Mouse (Mus musculus) adrenal gland, postnatal 4 days (tissue): ENCODE measurements around the gene Tnfsf9. TPM values are rescaled to one million over a fixed set of nuclear protein-coding genes. Genes with fewer than 3 reads are reported as not detected.

Experiments
- DNase-seq, 2 experiments: peaks; one replicate each; pipeline ENCODE4 v3.0.0; 2021 to 2022; ENCODE audit warnings: low spot score in 2 of 2, mixed read lengths in 2 of 2
- total RNA-seq, 2 experiments: library from RNA; stranded (reverse); gene quantifications; 2 replicates each; pipeline ENCODE4 v1.2.3; 2021

Gene Tnfsf9
- total RNA-seq, 2 experiments from 2014 or later, result 0.40 to 0.45 TPM

DNA sequence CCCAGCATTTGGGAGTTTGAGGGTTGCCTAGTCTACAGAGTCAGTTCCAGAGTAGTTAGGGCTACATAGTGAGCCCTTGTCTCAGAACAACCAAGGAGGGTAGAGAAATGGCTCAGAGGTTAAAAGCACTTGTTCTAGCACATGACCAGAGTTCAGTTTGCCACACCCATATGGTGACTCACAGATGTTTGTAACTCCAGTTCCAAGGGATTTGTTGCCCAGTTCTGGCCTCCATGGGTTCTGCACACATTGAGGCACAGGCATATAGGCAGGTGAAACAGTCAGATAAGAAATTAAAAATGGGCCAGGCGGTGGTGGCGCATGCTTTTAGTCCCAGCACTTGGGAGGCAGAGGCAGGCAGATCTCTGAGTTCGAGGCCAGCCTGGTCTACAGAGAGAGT is 10.9 kb upstream of the Tnfsf9 start:
- DNase-seq, result no peak

DNA sequence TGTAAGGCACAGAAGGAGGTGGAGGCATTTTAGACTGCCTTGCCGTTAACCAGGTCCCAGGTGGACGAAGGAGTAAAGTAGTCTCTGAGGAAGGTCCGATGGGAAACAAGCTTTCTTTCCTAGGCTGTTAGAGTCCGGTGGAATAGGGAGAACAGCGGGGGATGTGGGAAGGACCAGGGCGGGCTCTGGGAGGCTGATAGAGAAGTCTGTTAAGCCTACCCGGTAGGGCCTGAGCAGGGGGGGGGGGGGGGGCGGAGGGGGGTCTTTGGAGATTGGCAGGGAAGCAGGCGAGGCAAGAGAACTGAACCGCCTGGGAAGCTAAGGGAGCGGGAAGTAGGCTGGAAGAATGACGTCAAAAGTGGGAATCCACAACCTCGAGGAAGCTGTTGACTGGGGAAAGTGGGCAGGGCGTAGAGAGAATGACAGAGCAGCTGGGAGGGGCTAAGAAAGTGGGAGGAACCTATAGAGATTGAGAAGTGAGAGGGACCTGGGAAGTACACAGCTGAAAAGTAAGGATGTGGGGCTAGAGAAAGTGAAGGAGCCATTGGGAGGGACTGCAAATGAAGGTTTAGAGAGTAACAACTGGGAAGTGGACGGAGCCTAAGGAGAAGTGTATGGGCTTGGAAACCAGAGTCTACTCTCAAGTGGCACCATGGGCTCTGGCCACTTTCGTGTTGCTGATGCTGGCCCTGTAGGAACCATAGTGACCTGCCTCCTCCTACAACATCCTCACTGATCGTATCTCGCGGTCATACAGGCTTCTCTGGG is 9.1 kb upstream of the Tnfsf9 start:
- DNase-seq, result no peak

DNA sequence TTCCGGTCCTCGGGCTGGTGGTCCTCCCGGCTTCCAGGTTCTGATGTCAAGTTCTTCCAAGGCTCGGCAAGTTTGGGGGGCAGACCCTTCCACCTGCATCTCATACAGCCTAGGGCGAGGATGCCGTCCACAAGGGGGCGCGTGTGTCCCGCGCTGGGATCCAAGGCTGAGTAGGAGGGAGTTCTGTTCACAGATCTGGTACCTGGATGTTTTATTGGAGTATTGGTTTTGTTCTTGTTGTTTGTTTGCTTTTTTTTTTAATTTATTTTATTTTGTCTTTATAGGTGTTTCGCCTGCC is 8.6 kb upstream of the Tnfsf9 start:
- peak; percentile 58 to 69 for DNase-seq

DNA sequence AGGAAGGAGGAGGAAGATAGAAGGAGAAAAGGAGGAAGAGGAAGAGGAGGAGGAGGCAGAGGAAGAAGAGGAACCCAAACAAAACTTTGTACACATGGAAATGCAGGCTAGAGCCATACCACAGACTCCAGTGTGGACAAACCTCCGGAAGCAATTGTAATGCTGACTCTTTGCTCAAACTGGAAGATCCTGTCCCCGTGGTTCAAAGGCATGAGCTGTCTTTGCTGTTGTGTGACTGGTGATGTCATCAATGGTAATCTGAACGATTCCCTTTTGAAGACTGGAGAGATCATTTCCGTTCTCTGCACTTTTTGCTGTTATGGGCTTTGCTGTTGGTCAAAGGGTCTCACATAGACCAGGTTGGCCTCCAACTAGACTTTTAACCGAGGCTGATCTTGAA is 6.8 kb upstream of the Tnfsf9 start:
- no peak for DNase-seq

DNA sequence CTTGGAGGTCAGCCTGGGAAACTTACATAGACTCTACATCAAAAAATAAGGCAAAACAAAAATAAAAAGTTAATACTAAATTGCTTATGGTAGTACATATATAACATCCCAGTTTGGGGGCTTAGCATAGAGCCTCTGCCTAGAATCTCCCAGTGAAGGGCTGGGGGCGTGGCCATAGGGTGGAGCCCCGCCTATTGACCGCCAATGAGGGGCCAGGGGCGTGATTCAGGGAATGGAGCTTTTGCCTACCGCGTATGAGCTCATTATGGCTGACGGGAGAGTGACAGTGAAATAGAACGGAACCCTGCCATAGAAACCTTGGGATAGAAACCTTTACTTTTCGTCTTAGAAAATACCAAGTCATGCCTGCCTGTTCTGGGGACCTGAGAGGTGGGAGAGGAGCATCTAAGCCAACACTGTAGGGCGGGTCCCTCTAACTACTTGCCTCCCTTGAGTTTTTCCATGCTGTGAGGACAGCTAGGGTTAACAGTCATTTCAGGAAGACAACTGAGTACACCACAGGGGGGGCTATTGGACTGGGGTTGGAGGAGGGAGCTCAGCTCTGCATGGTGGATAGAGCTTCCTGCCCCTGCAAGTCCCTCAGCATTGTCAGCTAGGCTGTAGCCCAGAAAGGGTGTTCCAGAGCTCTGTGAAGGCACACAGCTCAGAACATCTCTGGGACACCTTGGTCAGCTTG is 5.3 kb upstream of the Tnfsf9 start:
- no peak for DNase-seq

DNA sequence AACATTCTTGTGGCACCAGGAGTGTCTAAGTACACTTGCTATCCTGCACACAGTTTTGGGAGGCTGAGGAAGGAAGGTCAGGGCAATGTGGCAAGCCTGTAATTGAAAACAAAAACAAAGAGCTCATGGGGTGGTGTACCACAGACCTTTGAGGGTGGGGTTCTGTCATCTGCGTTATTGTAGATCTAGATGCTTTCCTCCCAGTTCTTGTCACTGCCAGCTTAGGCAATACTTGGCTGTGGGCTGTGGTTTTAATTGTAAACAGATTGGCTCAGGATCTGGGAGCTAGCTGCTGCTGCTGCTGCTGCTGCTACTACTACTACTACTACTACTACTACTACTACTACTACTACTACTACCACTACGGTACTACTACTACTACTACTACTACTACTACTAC is 2.8 kb upstream of the Tnfsf9 start:
- DNase-seq, result no peak

DNA sequence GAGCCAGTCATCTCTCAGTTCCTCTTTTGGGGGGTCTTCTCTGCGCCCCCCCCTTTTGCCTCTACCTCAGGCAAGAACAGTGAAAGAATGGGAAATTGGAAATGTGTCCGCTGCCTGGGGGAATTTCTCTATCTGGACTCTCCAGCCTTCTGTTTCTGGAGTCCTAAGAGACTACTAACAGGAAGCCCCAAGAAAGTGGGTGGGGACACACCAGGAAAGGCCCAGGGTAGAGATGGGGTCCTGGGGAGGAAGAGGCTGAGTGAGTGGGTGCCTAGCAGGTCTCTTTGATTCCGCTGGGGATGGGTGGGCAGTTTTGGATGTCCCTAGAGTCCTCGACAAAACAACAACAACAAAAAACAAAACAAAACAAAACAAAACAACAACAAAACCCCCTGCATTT is 629 bp upstream of the Tnfsf9 start:
- no peak for DNase-seq

DNA sequence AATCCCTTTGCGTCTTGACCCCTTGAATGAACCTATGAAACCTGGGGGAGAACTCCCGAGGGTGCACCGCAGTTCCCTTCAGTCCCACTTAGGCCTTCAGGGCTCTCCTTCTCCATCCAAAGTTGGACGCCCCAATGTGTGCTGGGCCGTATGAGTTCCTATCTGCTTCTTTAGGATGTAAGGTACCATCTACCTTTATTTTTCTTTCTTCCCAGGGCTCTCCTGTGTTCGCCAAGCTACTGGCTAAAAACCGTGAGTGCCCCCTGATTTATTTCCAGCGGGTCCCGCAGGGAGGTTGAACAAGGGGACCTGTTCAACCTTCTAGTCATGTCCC is 877 bp downstream of the Tnfsf9 start:
- DNase-seq, result no peak

DNA sequence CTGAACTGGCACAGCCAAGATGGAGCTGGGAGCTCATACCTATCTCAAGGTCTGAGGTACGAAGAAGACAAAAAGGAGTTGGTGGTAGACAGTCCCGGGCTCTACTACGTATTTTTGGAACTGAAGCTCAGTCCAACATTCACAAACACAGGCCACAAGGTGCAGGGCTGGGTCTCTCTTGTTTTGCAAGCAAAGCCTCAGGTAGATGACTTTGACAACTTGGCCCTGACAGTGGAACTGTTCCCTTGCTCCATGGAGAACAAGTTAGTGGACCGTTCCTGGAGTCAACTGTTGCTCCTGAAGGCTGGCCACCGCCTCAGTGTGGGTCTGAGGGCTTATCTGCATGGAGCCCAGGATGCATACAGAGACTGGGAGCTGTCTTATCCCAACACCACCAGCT is 1.9 kb downstream of the Tnfsf9 start:
- DNase-seq, result no peak

DNA sequence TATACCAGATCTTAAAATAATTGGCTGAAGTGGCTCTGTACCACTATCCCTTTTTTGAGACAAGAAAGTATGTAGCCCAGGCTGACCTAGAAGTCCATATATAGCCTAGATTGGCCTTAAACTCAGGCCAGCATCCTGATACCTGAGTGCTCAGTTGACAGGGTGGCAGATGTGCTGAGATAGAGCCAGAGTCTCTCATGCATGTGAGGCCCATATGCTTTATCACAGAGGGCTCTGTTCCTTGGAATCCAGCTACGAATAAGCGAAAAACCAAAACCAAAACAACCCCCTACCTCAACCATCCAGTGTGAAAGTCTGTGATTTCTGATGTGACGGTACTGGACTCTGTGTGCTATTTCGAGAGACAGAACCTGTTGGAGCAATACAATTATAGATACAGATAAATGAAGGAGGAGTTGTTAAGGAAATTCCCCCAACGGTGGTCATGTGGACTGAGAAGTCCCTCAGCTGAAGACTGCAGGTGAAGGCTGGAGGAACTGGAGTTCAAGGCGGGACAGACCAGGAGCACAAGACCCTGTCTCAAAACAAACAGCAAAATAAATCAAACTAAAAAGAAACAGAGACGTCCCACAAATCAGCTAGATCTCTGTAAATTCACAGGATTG is 3.0 kb downstream of the Tnfsf9 start:
- no peak for DNase-seq

DNA sequence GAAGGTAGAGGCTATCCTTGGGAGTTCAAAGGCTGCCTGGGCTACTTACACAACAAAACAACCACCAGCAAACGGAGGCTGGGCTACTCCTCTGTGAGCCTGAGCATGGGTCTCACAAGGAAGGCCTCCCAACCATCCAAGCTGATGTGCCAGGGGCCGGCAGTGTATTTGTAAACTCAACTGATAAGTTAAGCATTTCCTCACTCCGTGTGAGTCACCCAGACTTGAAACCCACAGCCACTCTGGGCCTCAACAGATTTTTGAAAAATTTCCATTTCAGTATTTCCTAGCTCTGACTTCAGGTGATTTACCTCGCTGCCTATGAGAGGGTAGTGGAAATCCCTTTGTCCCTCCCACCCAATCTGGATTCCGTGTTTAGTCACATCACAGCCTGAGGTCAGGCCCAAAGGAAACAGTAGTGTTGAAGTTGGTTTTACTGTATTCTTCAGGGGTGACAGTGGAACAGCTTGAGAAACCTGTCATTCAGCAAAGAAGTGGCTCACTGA is 3.6 kb downstream of the Tnfsf9 start:
- no peak for DNase-seq

DNA sequence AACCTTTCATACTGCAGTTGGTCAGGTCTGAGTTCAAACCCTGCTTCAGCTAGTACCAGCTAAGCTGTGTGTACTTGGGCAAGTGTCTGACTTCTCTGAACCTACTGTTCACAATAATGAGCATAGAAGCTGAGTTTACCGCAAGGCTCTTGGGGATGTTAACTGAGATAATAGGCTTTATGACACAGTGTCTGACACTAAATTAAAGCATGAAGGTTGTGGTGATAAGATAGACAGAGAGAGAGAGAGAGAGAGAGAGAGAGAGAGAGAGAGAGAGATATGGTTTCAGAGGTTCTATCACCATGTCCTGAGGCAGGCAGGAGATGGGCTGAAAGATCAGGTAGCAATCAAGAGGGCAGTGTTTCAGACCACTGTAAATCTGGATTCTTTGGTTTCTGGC is 4.9 kb downstream of the Tnfsf9 start:
- DNase-seq, result no peak

DNA sequence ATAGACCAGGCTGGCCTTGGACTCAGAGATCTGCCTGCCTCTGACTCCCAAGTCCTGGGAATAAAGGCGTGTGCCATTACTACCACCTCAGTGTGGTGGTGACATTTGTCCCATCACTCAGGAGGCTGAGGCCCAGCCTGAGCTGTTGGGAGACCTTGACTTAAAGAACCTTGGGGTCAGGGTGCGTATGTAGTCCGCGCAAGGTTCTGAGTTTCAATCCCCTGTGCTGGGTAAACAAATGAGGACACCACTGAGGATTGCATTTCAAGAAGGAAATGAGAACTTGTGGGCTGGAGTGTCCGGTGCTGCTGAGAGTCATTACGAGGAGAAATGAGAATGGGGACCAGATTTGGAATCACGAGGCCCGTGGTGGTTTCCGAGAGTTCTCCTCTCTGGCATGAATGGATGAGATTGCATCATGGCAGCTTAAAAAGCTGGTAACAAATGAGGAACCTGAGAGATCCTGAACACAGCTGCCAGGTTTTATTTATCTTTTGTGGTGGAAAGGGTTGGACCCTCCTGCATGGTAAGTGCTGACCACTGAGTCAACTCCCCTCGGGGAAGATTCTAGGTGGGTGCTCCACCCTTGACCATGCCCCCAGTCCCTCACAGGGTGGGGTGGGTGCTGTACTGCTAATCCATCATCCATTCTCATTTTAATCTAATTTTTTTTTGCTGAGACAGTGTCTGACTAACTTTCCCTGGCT is 7.8 kb downstream of the Tnfsf9 start:
- DNase-seq, result no peak

DNA sequence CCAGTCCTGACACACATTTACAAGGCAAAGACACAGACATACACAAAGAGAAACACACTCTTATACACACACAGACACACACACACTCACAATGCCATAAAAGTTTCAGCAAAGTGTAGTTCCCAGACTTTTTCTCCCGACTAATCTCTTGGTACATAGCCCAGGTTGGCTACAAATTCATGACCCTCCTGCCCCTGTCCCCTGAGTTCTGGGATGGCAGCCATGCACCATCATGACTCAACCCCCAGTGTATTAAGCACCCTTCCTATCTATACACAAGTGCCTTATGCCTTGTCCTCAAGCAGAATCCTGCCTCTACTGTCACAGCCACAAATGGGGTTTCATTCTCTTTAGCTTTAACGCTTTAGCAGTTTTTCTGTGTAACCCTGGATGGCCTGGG is 11.7 kb downstream of the Tnfsf9 start:
- no peak for DNase-seq

DNA sequence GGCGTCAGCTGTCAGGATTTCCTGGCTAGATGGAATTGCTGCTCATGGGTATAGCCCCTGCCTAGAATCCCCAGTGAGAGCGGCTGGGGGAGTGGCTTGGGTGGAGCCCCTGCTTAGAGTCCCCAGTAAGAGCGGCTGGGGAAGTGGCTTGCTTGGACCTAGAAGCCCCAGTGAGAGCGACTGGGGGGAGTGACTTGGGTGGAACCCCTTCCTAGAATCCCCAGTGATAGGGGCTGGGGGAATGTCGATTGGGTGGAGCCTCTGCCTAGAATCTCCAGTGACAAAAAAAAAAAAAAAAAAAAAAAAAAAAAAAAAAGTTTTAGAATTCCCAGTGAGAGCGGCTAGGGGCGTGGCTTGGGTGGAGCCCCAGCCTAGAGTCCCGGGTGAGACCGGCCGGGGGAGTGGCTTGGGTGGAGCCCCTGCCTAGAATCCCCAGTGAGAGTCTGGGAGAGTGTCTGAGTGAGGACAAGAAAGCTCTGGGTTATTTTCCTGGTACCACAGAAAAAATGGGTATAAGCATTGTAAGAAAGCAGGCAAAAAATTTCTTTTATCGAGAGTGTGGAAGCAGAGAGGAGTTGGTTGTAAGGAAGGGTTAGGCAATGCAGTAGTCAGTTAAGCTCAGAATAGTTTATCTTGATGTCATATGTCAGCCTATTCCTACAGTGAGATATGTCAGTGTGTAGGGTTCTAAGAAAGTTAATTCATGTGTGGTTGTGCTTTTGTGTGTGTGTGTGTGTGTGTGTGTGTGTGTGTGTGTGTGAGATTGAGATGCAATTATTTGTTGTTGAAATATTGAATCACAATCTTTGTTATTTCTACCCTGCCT is 13.6 kb downstream of the Tnfsf9 start:
- DNase-seq, result no peak

DNA sequence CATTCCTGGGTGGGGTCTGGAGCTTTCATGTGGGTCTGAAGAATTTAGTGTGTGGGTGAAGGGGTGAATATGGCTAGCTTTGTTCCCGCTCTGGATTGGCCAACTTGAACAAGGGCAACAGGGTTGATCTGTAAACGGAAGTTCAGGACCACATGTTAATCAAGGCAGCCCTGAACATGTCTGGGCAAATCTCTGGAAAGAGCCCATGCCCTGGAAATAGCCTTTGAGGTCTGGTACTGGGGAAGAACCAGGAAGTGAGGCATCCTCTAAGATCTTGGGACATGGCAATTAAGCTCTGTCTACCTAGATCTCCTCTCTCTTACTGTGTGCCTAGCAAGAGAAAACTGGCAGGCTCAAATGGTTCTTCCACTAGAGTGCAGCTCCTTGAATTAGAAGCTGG is 16.7 kb downstream of the Tnfsf9 start:
- DNase-seq, result no peak

DNA sequence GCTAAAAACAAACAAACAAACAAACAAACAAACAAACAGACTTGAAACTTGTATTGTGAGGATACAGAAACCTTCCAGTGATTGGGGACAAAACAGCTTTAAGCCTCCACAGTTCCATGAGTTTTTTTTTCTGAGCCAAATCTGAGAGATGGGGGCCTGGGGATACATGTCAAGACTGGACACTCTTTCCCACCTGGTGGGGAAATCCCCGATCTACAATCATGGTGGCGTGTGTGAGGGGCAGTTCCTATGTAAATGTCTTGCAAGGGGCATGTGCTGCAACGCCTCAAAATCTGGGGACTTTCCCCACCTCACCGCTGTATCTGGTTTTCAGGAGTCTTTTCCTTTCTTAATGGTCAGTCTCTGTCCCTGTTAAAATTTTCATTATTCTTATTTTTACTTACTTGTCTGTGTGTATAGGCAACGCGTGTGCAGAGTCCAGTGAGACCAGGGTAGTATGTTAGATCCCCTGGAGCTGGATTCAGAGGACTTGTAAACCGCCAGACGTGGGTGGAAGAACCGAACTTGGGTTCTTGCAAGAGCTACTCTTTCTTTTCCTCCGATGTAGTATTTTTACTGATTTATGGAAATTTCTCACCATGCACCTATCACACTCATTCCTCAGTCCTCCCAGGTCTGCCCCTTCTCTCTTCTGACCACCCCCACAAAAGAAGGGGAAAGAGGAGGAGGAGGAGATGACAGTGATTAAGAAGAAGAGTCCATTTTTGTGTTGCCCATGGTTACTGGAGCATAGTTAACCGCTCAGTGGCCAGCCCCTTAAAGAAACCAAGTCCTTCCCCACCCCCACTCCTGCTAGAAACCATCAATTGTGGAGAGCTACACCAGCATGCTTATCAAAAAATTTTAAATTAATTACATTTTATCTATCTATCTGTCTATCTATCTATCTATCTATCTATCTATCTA is 18.3 kb downstream of the Tnfsf9 start:
- no peak for DNase-seq

DNA sequence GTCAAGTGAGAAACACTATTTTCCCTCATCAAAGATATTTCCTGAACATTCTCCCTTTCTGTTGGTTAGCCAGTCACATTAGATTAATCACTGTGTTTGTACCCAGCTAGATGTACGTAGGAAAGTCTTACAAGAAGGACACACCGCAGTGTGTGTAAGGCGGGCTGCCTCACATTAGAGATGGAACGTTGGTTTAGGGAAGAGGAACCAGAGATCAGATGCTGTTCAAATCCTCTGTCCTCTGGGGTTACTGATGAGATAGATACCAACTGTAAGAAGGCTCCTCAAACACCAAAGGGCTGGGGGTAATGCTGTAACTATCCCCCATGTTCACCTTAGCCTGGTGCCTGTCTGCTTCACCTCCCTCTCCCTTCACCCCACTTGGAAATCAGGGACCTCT is 19.7 kb downstream of the Tnfsf9 start:
- no peak for DNase-seq

DNA sequence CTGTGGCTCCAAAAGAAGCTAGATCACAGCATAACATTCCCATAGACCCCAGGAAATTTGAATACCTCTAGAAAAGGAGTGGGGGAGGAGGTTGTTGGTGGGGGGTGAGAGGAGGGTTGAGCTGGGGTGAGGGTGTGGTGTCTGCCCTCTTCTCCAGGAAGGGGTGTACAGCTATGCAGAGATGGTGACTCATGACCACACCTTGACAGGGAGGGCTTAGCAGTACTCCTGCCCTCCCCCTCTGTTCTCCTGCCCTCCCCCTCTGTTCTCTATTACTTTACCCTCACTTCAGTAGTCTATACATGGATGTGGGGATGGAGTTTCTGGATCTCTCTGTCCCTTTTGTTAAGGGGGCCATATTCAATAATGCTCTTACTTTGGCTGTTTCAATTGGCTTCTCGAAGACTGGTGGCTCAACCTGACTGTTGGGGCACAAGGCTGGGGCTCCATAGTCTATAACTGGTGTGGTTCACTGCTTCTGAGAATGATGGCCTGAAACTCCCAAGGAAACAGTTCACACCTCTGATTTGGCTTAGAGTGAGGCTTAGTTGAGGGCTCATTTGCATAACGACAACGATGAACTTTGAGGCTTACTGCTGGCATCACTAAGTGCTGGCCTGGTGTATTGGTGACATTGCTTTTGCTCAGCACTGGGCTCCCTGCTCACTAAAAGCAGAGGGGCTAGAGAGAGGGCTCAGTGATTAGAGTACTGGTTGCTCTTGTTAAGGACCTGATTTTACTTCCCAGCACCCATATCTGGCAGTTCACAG is 20.9 kb downstream of the Tnfsf9 start:
- no peak for DNase-seq
